Mouse (Mus musculus): ENCODE measurements around the gene Hck. TPM values are rescaled to one million over a fixed set of nuclear protein-coding genes. Genes with fewer than 3 reads are reported as not detected.

Hck gene
- 1.2 and 1.4 TPM in 2 replicates for polyA plus RNA-seq (2015; fragmentation: Nextera tagmentation; extraction: Ambion mirVana)

DNA sequence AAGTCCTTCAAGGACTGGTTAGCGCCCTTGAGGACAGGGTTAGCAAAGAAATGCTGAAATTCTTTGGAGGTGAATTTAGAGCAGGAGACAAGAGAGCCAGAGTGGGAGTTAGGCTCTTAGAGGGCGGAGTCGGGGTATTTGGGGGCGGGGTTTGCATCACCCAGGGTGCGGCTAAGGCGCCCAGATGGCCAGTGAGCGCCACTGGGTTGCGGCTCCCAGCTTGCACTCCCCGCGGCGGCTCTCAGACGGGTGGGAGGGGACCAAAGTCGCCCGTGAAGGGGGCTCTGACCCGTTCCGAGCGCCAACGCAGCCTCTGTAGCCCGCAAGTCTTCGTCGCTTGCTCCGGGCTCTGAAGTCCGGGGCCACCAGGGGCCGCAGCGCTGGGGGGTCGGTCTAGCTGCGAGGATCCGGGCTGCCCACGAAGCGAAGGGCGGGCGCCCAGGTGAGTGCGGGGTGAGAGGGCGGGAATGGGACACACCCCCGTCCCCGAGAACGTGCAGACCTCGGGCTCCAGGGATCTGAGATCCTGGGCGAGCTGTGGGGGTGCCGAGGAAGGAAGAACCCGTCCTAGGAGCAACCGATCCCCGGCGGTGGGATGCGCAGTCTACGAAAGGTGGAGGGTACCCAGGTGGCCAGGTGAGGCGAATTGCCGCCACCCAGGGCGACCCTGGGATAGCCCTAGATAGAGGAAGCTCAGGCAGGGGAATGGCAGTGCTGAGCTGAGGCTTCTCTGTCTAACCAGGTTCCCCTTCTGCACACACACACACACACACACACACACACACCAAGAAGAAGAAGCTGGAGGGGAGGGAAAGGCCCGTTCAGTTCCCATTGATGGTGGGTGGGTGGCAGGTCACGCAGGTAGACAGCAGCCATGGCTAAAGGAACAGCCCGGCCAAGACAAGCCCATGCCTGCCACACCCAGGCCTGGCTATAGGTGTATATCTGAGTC lies at the start of gene Hck:
Gene Hck, plus strand, starts transcription at position 156 of the 952 bp plus-strand sequence.
- peaks cover 9% of the 10 kb centered on the region for H3K4me1 ChIP-seq
- WGBS = 4% methylated on average over 52 of the region's 52 CpGs
- H3K27ac ChIP-seq (replicated peaks) = no peak within 1 kb of the TSS
- H3K9me3 ChIP-seq = no peaks in the 10 kb centered on the region
- H3K4me3 ChIP-seq = peak within 1 kb of the TSS; percentile 41
- peaks cover 23% of the 10 kb centered on the region for H3K27me3 ChIP-seq
- 0 out of 2 replicates have a peak within 1 kb of the TSS, but pooled peaks have one; percentile 14 for H3K9ac ChIP-seq (replicated peaks)
- no peak for ATAC-seq (replicated peaks)
- no peaks in the 10 kb centered on the region for H3K36me3 ChIP-seq
- peak within 1 kb of the TSS; percentile 76 for H3K4me2 ChIP-seq (replicated peaks)

DNA sequence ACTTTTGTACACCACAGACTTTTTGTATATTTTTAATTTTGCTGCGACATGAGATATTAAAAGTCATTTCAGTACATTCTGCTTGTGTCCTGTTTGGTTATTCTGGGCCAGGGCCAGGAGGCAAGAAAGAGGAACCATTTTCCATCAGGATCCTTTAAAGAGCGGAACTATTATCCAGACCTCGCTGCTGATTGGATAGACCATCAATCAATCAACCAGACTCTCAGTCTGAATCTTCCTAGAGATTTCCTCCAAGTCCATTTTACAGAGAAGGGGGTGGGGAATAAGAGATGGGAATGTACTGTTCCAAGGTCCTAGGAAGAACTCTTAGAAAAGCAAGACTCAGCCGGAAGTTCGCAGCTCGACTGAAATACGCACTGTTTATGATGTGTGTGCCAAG lies 48.1 kb upstream of the Hck start:
- H3K27me3 ChIP-seq = no peaks in the 10 kb centered on the region
- no peaks in the 10 kb centered on the region; the same call in 1 of the 2 replicates for H3K36me3 ChIP-seq
- H3K9me3 ChIP-seq = no peaks in the 10 kb centered on the region
- H3K4me2 ChIP-seq (replicated peaks) = no peak overlapping the region
- no peak overlapping the region for H3K4me3 ChIP-seq
- H3K4me1 ChIP-seq = peaks cover 9% of the 10 kb centered on the region
- no peak overlapping the region for H3K9ac ChIP-seq (replicated peaks)
- H3K27ac ChIP-seq (replicated peaks) = no peak overlapping the region
- ATAC-seq (replicated peaks) = no peak
- 88% methylated on average over 7 of the region's 7 CpGs for WGBS

DNA sequence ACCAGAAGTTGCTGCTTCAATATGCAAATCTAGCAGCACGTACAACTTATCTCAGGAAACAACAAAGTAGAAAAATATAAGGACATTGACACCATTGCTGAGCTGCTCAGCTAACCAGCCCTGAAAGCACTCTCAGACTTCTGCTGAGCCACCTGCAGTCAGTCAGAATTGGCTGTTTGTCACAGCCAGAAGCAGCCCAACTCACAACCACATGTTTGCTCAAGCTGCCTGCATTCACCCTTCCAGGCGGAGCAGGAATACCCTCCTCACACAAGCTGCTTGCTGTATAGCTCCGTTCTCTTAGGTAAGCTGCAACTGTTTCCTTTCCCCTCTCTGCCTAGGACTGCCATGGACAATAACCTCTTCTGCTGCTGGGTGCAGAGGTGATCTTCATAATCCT lies 44.9 kb upstream of the Hck start:
- ATAC-seq (replicated peaks) = 0 out of 2 replicates have a peak, but pooled peaks have one; percentile 29
- Histone ChIP-seq H3K9ac (replicated peaks) (no peak overlapping the region), H3K4me2 (replicated peaks) (no peak overlapping the region), H3K9me3 (no peaks in the 10 kb centered on the region), H3K4me1 (peaks cover 17% of the 10 kb centered on the region), H3K27ac (replicated peaks) (peak overlapping the region; percentile 57), H3K4me3 (no peak overlapping the region), H3K27me3 (peaks cover 9% of the 10 kb centered on the region), H3K36me3 (no peaks in the 10 kb centered on the region; the same call in 1 of the 2 replicates)
- WGBS = 43% methylated on average over 3 of the region's 3 CpGs

GRCm38 (mm10) chr2:153064190-153064970 lies 43.9 kb upstream of the Hck start:
- peaks cover 12% of the 10 kb centered on the region for H3K27me3 ChIP-seq
- WGBS = 77% methylated on average over 9 of the region's 9 CpGs
- peaks cover 22% of the 10 kb centered on the region for H3K4me1 ChIP-seq
- no peak for ATAC-seq (replicated peaks)
- H3K27ac ChIP-seq (replicated peaks) = 0 out of 2 replicates have a peak overlapping the region, but pooled peaks have one; percentile 57
- no peaks in the 10 kb centered on the region; the same call in 1 of the 2 replicates for H3K36me3 ChIP-seq
- no peak overlapping the region for H3K4me2 ChIP-seq (replicated peaks)
- H3K4me3 ChIP-seq = no peak overlapping the region
- H3K9me3 ChIP-seq = no peaks in the 10 kb centered on the region
- no peak overlapping the region for H3K9ac ChIP-seq (replicated peaks)

DNA sequence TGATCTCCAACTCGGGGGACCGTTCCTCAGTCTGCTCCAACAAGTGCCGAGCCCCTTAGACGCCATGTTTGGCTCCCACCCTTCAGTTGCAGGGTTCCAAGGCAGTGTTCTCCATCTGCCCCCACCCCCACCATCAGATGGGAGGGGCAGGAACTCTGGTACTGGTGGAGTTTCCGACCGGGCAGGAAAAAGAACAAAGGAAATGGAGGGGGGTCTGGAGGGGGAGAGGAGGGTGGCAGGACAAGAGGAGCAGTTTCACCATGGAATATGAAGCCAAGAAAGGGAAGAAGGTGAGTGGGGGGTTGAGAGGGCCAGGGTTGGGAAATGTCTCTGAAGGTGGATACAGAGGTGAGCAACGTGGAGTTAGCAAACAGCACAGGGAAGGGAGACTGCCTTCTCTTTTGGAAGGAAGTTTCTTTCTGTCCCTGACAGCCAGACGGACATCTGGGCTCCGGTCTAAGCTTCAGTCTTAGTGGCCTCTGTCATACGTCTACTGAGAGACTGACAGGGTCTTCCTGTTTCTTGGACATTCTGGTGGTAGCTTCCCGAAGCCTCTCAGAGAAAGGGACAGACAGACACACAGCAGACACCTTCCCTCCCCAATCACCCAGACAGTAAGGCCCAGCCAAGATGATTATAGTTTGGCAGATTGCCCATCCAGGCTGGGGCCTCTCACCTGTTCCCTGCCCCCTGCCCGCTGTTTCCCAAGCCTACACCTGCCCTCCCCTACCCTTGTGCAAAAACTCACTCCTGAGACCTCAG lies 42.3 kb upstream of the Hck start, which contains the start of gene Ccm2l:
Gene Ccm2l, plus strand, starts transcription at position 209 of the 762 bp plus-strand sequence.
- WGBS = 55% methylated on average over 12 of the region's 12 CpGs

DNA sequence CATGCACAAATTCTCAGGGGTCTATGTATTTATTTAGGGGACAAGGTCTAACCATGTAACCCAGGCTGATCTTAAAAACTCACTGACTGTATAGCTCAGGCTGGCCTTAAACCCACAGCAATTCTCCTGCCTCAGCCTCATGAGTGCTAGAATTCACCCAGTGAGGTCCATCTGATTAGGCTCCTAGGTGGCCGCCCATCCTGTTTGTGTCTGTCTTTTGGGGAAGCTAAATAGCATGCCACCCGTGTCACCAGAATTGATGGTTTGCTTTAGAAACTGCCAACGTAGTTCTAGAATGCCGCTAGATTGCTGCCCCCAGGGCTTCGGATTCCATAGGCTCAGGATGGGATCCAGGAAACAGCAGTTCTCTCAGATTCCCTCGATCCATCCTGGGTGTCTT lies 41.3 kb upstream of the Hck start:
- Histone ChIP-seq H3K27ac (replicated peaks) (no peak overlapping the region), H3K4me2 (replicated peaks) (no peak overlapping the region), H3K9ac (replicated peaks) (no peak overlapping the region), H3K4me3 (no peak overlapping the region), H3K4me1 (peaks cover 33% of the 10 kb centered on the region), H3K36me3 (no peaks in the 10 kb centered on the region), H3K27me3 (peaks cover 36% of the 10 kb centered on the region), H3K9me3 (no peaks in the 10 kb centered on the region)
- ATAC-seq (replicated peaks) = no peak
- 48% methylated on average over 6 of the region's 6 CpGs for WGBS

More for the DNA sequence above, 42.3 kb upstream of the Hck start, which contains the start of gene Ccm2l:
- Histone ChIP-seq H3K9me3 (no peaks in the 10 kb centered on the region), H3K4me2 (replicated peaks) (no peak within 1 kb of the TSS), H3K27me3 (peaks cover 27% of the 10 kb centered on the region), H3K27ac (replicated peaks) (no peak within 1 kb of the TSS), H3K4me3 (no peak within 1 kb of the TSS), H3K36me3 (no peaks in the 10 kb centered on the region), H3K4me1 (peaks cover 25% of the 10 kb centered on the region), H3K9ac (replicated peaks) (no peak within 1 kb of the TSS)
- ATAC-seq (replicated peaks) = no peak

DNA sequence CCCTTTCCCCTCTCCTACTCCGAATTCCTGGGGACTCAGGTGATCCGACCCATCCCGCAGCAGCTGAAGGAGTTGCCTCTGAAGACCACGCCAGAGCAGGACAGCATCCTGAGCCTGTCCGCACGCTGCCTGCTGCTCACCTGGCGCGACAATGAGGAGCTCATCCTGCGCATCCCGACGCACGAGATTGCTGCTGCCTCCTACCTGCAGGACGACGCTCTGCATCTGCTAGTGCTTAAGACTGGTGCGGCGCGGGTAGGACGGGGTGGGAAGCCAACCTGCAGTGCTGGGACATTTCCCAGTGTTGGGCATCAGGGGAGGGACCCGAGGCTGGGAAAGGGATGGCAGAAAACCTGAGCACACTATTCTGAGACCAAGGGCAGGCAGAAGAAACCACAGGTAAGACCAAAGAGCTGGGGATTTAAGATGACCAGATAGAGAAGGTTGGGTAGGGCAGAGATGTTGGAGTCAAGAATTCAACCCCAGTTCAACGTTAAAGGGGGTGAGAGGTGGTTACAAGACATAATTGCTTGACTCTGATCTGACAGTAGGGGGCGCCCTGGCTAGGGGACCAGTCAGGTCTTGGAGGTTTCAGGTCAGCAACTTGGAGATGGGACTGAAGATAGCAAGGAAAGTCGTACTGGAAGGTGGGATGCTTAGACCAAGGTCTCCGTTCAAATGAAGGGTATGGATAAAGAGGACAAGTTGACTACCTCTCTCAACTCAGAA lies 37.3 kb upstream of the Hck start:
- Histone ChIP-seq H3K4me3 (no peak overlapping the region; the same call in 1 of the 2 replicates), H3K27me3 (peaks cover 49% of the 10 kb centered on the region), H3K9me3 (no peaks in the 10 kb centered on the region), H3K36me3 (no peaks in the 10 kb centered on the region), H3K9ac (replicated peaks) (no peak overlapping the region), H3K27ac (replicated peaks) (no peak overlapping the region), H3K4me2 (replicated peaks) (no peak overlapping the region; the same call in 1 of the 2 replicates), H3K4me1 (peaks cover 25% of the 10 kb centered on the region)
- ATAC-seq (replicated peaks) = no peak
- 7% methylated on average over 23 of the region's 23 CpGs for WGBS

DNA sequence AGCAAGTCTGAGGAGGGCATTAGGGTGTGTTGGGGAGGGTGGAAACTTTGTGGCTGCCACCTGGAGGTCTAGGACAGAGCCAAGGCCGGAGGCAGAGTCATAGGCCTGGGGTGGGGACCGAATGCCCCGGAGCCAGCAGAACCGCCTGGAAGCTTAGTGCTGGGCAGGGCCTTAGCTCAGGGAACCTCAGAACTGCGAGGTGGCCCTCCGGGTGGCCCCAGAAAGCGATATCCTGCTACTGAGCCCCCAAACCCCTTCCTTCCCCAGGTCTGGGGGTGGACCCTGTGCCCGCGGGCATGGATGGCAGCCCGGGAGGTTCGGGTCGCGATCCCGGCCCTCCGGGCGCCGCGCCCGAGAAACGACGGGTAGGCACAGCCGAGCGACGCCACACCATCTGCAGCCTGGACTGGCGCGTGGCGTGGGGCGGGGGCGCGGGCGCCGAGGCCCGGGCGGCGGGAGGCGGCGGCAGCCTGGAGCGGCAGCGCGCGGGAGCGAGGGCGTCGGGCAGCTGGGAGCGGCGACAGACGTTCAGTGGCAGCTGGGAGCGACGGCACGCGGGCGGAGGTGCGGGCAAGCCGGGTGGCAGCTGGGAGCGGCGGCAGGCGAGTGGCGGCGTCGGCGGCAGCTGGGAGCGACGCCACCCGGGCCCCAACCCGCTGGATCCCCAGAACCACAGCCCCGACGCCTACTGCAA lies 36.6 kb upstream of the Hck start:
- Histone ChIP-seq H3K4me2 (replicated peaks) (peak overlapping the region; percentile 50), H3K27me3 (peaks cover 47% of the 10 kb centered on the region)
- peak; percentile 51 for ATAC-seq (replicated peaks)

DNA sequence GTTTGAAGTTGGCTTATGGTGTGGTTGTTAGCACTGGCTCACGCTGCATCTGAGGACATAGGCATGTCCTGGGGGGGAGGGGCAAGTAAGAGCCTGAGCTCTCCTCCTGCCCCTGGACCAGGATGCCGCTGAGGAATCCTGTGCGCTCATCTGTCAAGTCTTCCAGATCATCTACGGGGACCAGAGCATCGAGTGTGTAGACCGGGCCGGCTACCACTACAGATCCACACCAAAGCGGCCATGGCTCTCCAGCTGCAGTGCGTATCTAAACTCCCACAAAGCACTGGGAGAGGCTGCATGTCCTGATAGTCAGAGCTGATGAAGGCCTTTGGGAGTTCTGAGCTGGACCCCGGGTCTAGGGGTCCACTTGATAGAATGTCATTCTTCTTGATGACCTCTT lies 33.6 kb upstream of the Hck start:
- ATAC-seq (replicated peaks) = no peak
- Histone ChIP-seq H3K9me3 (no peaks in the 10 kb centered on the region), H3K4me3 (no peak overlapping the region), H3K36me3 (no peaks in the 10 kb centered on the region), H3K27me3 (peaks cover 35% of the 10 kb centered on the region), H3K27ac (replicated peaks) (no peak overlapping the region), H3K9ac (replicated peaks) (no peak overlapping the region), H3K4me2 (replicated peaks) (no peak overlapping the region), H3K4me1 (peaks cover 12% of the 10 kb centered on the region)
- WGBS = 89% methylated on average over 10 of the region's 10 CpGs

More for the DNA sequence above, 36.6 kb upstream of the Hck start:
- WGBS = 4% methylated on average over 59 of the region's 67 CpGs
- peak overlapping the region; percentile 29 for H3K9ac ChIP-seq (replicated peaks)
- H3K4me1 ChIP-seq = peaks cover 25% of the 10 kb centered on the region
- peak overlapping the region; percentile 33 for H3K4me3 ChIP-seq
- H3K27ac ChIP-seq (replicated peaks) = no peak overlapping the region
- no peaks in the 10 kb centered on the region for H3K9me3 ChIP-seq
- H3K36me3 ChIP-seq = no peaks in the 10 kb centered on the region

DNA sequence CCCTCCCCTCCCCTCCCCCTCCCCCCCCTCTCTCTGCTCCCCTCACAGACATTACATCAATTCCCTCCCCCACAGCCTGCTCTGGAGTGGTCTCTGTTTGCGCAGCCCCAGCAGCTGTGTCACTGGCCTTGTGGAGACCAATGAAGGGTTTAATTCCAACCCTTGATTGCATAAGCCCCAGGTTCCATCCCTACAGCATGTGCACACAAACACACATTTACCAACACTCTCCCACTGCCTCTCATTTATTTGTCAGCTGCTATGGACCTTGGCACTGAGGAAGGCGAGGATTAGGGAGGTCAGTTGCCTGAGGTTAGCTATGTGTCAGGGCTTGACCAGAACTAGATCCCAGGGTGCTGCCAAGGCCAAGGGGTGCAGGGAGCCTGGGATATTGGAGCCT lies 32.3 kb upstream of the Hck start:
- Histone ChIP-seq H3K4me2 (replicated peaks) (no peak overlapping the region), H3K27ac (replicated peaks) (no peak overlapping the region), H3K27me3 (peaks cover 22% of the 10 kb centered on the region), H3K9ac (replicated peaks) (no peak overlapping the region), H3K9me3 (no peaks in the 10 kb centered on the region), H3K4me3 (no peak overlapping the region), H3K4me1 (peaks cover 9% of the 10 kb centered on the region), H3K36me3 (no peaks in the 10 kb centered on the region)
- no peak for ATAC-seq (replicated peaks)
- 79% methylated on average over 2 of the region's 2 CpGs for WGBS
